Mouse (Mus musculus) yolk sac, embryonic 10.5 days (tissue): ENCODE measurements around the gene Slk.

Experiments
- DNase-seq: peaks from one replicate; pipeline ENCODE4 v3.0.0-alpha.2; 2017; ENCODE audit warnings: low spot score

Slk gene

DNA sequence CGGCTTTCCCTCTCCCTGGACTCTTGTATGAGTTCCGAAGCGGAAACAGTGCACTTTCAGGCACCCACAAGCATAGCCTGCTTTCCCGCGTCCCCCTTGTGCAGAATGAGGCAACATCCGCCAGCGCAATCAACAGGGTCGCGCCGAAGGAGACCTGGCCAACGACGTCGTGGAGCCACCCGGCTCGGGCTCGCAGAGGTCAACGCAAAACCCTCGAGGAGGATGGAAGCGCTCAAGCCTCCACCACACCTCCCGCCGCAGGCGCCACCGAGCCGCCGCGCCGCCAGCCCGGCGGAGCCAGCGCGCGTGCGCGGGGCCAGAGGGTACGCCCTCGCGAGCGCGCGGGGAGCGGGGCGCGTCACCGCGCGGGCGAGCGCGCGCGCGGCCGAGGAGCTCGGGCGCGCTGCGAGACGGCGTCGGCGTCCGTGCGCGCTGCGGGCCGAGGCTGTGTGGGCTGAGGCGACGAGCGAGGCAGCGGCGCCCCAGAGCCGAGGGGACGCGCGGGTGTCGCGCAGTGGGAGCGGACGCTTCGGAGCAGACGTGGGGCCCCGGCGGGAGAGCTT lies at the start of gene Slk:
Slk (plus strand) TSS at position 454 of the 563 bp plus-strand sequence.
- peak; percentile 85 for DNase-seq

DNA sequence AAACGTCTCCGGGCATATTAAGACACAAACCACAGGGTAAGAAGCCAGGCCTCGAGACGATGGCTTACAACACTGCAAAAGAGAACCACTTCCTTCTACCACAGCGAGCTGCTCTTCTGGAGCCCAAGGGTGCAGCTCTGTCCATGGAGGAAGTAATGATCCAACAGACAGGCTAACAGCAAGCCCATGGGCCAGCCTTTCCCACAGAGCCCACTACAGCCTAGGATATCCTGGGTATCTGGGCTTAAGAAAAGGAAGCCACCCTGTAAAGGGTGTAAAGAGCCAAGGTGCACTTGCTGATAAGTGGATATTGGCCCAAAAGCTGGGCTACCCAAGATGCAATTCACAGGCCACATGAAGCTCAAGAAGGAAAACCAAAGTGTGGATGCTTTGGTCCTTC lies 48.2 kb upstream of the Slk start:
- DNase-seq = no peak

DNA sequence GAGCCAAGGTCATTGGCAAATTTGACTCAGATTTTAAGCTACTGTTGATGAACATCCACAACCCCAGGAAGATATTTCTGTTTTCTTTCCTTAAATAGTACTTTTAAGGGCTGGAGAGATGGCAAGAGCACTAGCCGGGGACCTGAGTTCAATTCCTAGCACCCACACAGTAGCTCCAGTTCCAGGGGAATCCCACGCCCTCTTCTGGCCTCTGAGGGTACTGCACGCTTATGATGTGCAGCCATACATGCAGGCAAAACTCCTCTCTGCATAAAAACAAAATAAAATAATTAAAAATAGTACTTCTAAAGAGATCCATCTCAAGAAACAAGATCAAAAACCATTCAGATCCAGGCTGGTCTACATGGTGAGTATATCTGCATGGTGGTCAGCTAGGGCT lies 47.0 kb upstream of the Slk start:
- DNase-seq = no peak

DNA sequence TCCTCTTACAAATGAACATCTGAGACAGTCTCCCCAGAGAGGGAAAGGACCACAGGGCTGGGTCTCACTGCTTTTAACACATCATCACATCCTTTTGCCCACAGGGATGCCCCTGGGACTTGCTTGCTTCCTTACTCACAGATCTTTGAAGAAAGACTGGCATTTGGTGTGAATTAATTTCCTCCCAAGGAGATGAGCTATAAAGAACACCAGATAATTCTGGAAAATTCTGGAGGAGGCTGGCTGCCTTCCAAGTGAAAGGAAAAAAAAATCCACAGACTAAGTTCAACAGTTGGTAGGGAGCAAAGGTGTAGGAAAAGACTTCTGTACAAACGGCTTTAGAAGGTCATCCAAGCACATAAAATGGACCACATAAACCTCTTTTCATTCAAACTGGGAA lies 45.3 kb upstream of the Slk start:
- DNase-seq = no peak

DNA sequence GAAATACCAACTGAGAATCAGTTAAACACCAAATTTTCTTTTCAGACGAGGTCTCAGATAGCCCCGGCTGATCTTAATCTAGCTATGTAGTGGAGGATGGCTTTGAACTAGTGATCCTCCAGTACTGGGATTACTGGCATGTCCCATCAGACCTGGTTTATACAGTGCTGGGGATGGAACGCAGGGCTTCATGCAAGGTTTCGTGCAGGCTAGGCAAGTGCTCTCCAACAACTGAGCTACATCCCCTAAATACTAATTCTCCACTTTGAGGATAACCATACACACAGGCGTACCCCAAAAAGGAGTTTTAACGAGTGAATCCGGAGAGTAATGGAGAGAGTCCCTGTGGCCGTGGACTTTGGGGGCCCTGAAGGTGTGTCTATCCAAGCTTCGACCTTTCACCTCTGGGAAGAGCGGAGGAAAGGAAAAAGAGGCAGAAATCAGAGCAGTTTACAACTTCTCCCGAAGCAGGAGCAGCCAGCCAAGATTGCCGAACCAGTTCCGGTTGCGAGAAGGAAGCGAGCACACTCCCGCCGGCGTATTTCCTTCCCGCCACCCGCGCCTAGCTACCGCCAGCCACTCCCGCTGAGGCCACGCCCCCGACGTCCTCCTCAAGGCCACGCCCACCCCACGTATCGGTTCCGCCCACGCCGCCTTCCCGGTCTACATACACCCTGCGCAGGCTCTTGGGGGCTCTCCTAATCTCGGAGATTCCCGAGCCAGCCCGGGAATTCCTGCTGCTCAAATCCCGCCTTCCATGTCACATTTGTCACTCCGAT lies 42.8 kb upstream of the Slk start:
- DNase-seq = peak; percentile 98

DNA sequence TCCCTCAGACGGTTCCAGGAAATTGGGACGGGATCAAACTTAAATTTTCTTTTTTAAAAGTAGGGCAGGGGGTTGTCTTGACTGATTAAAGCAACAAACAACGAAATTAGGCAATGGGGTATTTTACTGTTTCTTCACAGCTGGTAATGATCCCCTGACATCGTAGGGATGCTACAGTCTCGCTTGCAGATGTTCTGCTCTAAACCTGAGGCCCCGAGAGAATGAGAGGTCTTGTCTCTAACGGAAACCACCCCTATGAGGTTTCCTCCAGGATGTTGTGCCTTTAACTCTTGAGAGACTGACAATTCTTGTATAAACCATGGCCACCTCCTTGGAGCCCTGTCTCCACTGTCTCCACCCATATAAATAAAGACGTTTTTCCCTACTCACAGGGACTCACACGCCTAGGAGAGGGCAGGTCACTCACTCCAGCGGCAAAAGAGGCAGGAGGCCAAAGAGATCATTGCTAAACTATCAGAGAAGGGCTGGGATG lies 42.1 kb upstream of the Slk start, which contains the start of gene Stn1:
Stn1 (minus strand) TSS at position 208 of the 493 bp plus-strand sequence.
- peak; percentile 18 for DNase-seq

DNA sequence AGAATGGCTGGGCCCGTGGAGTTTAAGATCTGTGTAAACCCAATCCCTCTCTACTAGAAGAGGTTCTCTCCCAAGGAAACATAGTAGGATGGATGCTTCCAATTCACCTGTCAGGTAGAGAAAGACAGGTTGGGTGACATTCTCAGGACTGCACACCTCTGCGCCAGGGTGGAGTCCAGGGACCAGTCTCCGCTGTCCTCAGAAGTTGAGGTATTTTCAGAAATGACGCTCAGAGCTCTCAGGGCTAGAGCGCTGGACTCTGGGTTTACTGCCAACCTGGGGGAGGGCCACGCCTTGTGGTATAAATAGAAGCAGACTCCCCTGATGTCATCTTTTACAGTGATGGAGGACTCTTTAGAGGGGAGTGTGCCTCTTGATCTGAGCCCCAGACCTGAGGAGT lies 41.6 kb upstream of the Slk start:
- DNase-seq = peak; percentile 16

DNA sequence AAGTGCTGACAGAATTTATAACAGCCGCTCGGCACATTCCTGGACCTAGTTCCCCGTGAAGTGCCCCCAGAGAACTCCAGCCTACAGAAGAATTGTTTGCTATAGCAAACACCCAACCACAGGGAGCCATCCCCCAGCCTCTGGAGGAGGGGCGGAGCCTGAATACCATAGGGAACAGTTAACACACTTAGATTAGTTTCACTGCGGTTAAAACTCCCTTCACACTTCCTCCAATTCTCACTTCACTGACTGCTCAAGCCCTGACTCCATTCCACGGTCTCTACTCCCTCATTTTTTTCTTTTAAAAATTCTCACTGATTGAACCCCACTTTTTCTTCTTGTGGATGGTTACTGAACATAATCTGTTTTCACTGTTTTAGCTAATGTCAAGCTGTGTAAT lies 40.7 kb upstream of the Slk start:
- DNase-seq = peak; percentile 68

DNA sequence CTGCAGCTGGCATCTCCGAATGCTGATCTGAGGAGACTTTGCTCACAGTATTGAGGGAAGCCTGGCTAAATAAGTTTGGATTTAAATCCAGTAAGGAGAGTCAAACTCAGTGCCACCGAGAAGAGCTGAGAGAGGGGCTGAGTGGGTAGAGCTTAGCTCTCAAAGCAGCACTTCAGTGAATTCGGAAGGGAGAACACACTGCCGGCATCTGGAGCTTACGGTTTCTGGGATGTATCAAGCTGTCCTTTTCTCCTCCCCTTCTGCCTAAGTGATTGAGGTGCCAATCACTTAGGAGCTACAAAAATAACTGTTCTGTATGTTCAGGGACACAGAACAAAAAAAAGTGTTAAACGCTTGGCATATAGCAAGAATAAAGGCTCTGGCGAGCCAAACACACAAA lies 37.0 kb upstream of the Slk start:
- DNase-seq = no peak

DNA sequence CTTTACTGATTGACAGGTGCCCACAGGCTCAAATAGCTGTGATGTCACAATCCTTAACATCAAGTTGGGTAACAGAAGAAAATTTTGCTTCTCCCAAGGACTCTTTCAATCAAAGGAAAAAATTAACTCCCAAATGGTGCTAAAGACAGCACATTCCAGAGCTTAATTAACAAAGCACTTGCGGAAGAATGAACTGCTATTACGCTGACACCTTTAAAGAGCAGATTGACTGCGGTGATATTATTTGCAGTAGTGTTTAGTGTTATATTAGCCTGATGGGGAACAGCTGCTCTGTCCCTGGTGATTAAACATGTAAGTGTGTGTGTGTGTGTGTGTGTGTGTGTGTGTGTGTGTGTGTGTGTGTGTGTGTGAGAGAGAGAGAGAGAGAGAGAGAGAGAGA lies 34.4 kb upstream of the Slk start:
- no peak for DNase-seq

DNA sequence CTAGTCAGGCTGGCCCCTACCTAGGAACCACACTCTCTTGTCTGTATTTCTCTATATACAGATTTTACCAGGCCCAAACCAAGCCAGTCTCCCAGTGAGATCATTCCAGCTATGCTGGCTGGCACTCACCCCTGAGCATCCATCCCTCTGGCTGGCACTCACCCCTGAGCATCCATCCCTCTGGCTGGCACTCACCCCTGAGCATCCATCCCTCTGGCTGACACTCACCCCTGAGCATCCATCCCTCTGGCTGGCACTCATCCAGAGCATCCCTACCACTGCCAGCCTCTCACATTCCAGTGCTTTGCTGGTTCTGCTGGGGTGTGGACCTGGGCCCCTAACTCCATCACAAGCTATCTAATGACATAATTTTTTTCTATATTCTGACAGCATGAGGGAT lies 34.0 kb upstream of the Slk start:
- no peak for DNase-seq

DNA sequence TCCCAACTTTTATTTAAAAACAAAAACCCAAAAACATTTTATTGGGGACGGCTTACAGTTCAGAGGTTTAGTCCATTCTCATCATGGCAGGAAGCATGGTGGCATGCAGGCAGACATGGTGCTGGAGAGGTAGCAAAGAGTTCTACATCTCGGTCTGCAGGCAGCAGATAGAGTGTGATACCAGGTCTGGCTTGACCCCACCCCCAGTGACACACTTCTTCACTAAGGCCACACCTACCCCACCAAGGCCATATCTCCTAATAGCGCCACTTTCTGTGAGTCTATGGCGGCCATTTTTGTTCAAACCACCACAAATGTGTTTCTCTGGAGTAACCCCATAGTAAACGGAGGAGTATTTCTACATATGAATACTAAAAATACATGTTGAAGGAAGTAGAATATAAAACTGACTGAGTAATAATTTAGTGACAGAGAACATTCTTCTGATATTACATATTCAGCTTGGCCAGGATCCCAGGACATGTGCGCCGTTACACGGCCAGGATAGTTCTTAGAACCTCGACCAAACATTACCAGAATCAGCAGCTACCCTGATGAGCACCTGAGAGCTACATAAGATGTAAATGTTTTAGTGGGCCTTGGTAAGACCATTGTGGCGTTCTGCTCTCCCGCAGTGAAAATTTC lies 30.9 kb upstream of the Slk start:
- no peak for DNase-seq

DNA sequence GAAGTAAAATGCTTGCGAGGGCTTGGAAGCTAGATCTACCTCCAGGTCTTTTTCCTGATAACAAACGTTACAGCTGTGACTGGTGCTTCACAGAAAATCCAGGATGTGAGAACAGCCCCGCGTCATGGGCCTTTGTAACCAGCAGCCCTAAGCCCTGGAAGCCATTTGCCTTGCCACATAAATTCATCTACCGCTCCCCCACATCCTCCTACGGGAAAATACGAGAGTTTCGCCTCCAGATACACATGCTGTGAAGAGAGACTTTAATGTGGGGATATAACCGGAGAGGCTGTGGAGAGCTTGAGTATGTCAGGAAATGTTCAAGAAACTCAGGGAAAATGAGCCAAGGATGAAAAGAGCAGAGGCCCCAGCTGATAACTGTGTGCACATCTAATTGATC lies 30.3 kb upstream of the Slk start:
- DNase-seq = no peak

DNA sequence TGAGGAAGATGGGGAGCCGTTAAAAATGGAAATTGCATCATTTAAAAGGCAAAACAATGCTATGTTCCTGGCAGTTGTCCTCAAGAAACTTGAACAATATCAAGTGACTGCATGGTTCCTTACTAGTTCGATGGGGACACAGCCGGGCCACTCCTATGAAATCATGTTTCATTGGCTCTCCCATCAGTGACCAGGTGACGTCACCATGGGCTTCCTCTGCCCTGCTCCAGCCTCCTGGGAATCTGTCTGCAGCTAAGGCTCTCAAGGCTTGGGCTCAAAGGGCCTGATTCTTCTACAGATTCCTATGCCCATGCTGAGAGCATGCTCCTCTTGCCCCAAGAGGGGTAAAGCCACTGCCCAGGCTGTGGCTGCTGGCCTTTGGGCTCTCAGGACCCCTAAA lies 29.9 kb upstream of the Slk start:
- DNase-seq = no peak

DNA sequence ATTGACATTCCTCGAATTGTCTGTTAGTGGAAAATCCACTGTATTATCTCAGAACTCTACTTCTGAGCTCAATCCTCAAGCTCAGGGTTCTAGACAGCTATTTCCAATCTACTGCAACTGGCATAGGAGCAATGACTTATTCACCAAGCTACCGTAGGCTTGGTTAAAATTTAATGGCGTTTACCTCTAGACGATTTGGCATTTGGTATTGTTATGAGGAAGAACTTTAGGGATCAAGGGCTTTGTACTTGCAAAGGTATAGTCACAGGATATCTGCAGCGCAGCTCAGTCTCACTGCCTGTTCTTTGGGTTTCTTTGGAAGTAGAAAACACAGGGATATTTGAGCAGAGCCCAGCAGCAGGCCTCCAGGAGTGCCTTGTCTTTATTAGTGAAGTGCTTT lies 20.3 kb upstream of the Slk start:
- no peak for DNase-seq

DNA sequence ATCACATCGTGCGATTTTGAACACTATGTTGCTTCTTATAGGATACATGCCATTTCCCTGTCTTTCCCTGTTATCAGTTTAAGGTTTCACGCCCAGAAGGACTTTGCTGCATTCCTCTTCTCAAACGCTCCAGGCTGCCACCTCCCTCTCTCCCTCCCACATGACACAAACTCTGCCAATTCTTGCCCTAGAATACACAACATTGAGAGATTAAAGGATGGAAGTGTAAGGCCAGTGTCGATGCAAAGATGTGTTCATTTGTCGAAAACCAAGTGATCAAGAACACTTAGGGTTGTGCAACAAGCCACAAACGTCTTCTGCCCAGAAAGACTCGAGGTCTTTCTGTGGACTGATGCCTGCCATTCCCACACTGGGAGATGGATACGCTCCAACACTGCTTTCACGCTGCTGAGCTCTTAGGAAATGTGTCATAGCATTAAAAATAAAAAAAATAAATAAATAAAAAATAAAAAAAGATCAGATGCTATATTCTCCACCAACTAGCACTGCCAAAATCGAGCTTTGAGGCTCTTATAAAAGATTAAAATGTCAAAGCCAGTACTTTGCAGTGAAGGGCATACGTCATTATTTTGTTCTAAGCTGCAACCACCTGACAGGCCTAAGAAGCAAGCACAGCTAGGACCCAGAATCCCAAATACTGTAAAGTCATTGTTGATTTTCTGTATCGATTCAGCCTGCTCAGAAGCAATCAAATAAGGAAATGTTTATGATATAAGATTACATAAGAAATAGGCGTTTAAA lies 19.5 kb upstream of the Slk start:
- DNase-seq = no peak

DNA sequence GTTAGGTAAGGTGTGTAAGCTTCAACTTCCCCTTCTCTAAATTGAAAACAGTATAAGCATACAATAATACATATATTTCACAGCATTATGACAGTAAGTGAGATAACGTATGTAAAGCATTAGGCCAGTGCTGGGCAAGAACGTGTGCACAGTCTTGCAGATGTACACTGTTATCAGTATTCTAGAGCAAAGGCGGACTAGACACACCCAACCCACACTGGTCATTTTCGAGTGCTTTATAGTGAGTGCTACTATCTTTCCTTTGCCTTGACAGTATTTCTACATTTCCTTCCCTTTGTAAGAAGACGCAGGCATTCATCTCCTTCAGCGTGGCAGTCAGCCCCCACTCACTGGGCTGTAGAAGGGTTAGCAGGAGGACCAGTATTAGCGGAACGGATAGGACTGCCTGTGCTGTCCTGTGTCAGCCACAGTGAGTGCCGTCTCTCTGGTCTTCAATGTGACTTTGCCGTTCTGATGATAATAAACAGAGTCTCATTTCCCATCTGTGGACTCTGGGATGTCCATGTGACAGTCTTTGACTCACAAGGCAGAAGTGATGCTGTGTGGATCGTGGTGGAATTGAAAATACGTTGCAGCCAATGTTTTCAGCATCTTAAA lies 18.8 kb upstream of the Slk start:
- DNase-seq = no peak

DNA sequence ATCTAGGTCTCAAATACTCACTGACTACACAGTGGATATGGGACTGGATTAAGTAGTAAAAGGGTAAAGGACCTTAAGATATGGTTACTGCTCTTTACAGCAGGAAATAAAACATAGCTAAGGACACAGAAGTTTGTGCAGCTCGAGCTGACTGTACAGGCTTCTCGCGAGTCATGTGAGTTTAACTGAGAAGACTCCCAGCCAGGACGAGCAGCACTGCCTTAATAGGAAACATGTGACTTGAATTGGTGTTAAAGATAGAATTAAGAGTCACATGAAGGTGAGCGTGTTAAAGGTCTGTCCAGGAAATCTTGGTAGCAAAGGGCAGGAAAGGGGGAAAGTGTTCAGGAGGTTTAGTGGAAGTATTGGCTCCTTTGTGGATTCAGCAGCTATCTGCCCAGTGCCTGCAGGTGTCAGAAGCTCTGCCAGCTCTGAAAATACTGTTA lies 17.5 kb upstream of the Slk start:
- DNase-seq = peak; percentile 47

DNA sequence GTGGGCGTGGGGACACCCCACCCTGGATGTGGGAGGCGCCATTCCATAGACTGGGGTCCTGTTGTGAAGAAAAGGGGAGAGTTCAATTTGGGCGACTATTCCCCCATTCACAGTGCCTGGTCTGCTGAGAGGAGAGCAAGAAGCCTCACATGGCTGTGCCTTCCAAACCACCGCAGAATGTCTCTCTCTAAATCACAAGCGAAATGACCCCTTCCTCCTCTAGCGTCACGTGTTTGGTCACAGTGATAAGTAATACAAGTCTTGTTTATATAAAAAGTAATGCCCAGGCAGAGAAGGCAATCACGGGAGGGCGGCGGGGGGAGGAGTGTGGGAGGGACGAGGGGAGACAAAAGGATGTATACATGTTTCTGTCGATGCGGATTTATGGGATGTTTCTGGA lies 15.8 kb upstream of the Slk start:
- no peak for DNase-seq

DNA sequence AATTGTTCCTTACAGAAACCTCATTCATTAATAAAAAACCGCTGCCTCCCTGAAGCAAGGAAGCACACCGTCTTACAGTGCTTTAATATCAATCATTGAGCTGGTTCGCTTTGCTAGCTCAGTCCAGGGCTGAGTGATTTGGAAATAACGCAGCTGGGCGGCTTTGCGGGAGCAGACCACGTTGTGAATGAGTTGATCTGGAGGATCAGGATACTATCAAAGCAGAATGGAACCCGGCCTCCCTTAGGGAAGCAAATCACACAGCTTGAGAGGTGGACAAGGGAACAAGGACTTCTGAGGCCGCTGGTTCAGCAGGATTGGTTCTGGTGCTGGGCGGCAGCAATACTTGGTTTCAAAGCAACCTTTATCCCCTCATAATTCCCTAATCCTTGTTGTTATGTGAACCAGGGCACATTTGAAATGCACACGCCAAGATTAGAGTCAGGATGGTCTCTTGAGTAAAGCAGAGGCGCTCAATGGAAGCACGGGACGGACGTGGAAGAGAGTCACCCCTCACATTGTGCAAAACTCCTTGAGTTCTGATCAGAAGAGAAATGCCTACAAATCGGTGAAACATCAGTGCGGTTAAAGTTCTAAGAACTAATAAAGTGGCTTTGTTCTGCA lies 14.3 kb upstream of the Slk start:
- no peak for DNase-seq

DNA sequence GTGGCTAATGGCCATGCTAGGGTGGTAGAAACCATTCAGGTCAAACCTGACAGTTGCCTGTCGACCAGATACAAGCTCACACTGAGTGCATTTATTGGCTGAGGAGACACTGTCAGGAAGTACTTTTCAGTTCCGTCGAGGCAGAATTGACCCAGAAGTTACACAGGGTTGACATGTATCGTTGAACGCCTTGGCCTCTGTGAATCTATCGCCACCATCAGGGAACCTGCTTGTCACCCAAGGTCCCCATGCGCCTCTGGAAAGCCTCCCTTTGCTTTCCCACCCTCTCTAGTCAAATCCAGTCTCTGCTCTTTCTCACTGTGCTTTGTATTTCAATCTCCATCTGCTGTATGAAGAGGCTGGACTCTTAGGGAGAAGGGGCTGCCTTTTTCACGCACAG lies 13.5 kb upstream of the Slk start:
- DNase-seq = no peak

DNA sequence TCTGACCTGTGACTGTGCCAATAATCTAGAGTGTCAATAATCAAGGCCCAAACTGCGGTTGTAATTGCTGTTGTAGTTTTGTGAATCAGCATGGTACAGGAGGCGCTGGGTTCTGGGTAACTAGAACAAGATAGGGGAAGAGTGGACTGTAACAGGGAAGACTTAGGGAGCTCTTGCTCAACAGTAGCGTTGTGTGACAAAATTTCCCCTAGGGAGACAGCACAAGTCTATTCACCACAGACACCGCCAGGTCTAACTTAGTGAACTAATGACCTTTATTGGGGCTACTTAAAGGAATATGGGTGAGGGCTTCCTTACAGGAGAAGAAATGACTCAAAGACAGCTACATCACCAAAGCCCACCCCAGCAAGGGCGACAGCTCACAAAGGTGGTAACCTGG lies 9.4 kb upstream of the Slk start:
- DNase-seq = no peak
